Mouse (Mus musculus) lung, embryonic 16.5 days (tissue): ENCODE data around the gene Stim2. TPM values are rescaled to one million over a fixed set of nuclear protein-coding genes. Genes with fewer than 3 reads are reported as not detected.
A peak's percentile ranks its signal among the peaks of the same experiment; 100 is the strongest.

ENCODE experiments used
- ATAC-seq: fragments of 200-750 bp; cut with Nextera tagmentation; 2 replicates; pipeline ENCODE4 v1.8.0; 2017; ENCODE audit warnings: low read depth, mild to moderate bottlenecking, moderate library complexity
- H3K27ac ChIP-seq: fragments of 300-500 bp; sonication (generic); 2 replicates; pipeline ENCODE4 v1.5.1; 2014; ENCODE audit warnings: mild to moderate bottlenecking, control low read depth, low read length
- H3K27me3 ChIP-seq: fragments of 300-500 bp; sonication (generic); 2 replicates; pipeline ENCODE4 v1.6.1; 2014; ENCODE audit warnings: low read depth, low read length, mixed read lengths; ENCODE audit not compliant: control insufficient read depth, insufficient read depth
- H3K36me3 ChIP-seq: fragments of 300-500 bp; sonication (generic); 2 replicates; pipeline ENCODE4 v1.6.1; 2014; ENCODE audit warnings: low read length; ENCODE audit not compliant: control insufficient read depth, insufficient read depth
- H3K4me1 ChIP-seq: fragments of 300-500 bp; sonication (generic); replicated peaks from 2 replicates; pipeline ENCODE4 v1.6.1; 2014; ENCODE audit warnings: low read length, mixed read lengths; ENCODE audit not compliant: control insufficient read depth, insufficient read depth
- H3K4me2 ChIP-seq: fragments of 300-500 bp; sonication (generic); 2 replicates; pipeline ENCODE4 v1.6.1; 2014; ENCODE audit warnings: low read depth, low read length, control low read depth
- H3K4me3 ChIP-seq: fragments of 300-500 bp; sonication (generic); 2 replicates; pipeline ENCODE4 v1.5.1; 2014; ENCODE audit warnings: mild to moderate bottlenecking, low read length, control low read depth
- H3K9ac ChIP-seq: fragments of 300-500 bp; sonication (generic); 2 replicates; pipeline ENCODE4 v1.6.1; 2014; ENCODE audit warnings: low read length, control low read depth
- H3K9me3 ChIP-seq: fragments of 300-500 bp; sonication (generic); 2 replicates; pipeline ENCODE4 v1.6.1; 2016; ENCODE audit warnings: low read length; ENCODE audit not compliant: control insufficient read depth
- WGBS: fragments of 180-500 bp; shearing (Covaris S2); extraction: QIAGEN DNeasy Blood & Tissue Kit; methylation state at CpG from one replicate; pipeline ENCODE4 v1.1.7; 2014; 5-methylcytosine and 5-hydroxymethylcytosine counted together
- polyA plus RNA-seq: library from polyadenylated mRNA; unstranded; fragments of >200 nt; fragmentation: Nextera tagmentation; extraction: Ambion mirVana; gene quantifications from 2 replicates; pipeline ENCODE4 v1.2.1, GENCODE M21; 2015

Gene Stim2
- polyA plus RNA-seq, 1 experiment from 2014 or later = 15.6 TPM

GRCm38 (mm10) chr5:53961830-53962515 lies 36.3 kb upstream of the Stim2 start:
- 45% methylated on average over 12 of the region's 12 CpGs for WGBS
- ATAC-seq = peak; percentile 83
- H3K36me3 ChIP-seq = no peaks in the 10 kb centered on the region
- H3K9ac ChIP-seq = no peak overlapping the region
- H3K9me3 ChIP-seq = no peaks in the 10 kb centered on the region
- H3K4me2 ChIP-seq = no peak overlapping the region
- H3K4me3 ChIP-seq = no peak overlapping the region
- H3K27me3 ChIP-seq = no peaks in the 10 kb centered on the region
- H3K27ac ChIP-seq = peak overlapping the region; percentile 81
- 0 out of 2 replicates have a peak, but pooled peaks cover 7% of the 10 kb centered on the region for H3K4me1 ChIP-seq

GRCm38 (mm10) chr5:53965656-53966055 lies 32.6 kb upstream of the Stim2 start:
- H3K4me3 ChIP-seq = no peak overlapping the region
- ATAC-seq = no peak
- no peaks in the 10 kb centered on the region for H3K9me3 ChIP-seq
- no peak overlapping the region for H3K4me2 ChIP-seq
- no peaks in the 10 kb centered on the region for H3K27me3 ChIP-seq
- WGBS = 73% methylated on average over 5 of the region's 5 CpGs
- H3K36me3 ChIP-seq = no peaks in the 10 kb centered on the region
- no peak overlapping the region for H3K27ac ChIP-seq
- 0 out of 2 replicates have a peak, but pooled peaks cover 5% of the 10 kb centered on the region for H3K4me1 ChIP-seq
- no peak overlapping the region for H3K9ac ChIP-seq

GRCm38 (mm10) chr5:53967560-53967959 lies 30.7 kb upstream of the Stim2 start:
- ATAC-seq = no peak
- H3K36me3 ChIP-seq = no peaks in the 10 kb centered on the region
- 80% methylated on average over 2 of the region's 2 CpGs for WGBS

GRCm38 (mm10) chr5:53970178-53970577 lies 28.1 kb upstream of the Stim2 start:
- H3K27ac ChIP-seq = no peak overlapping the region; the same call in 1 of the 2 replicates
- WGBS = 45% methylated on average over 7 of the region's 7 CpGs

More at GRCm38 (mm10) chr5:53967560-53967959, 30.7 kb upstream of the Stim2 start:
- no peak overlapping the region for H3K4me3 ChIP-seq
- no peaks in the 10 kb centered on the region for H3K4me1 ChIP-seq
- no peaks in the 10 kb centered on the region for H3K9me3 ChIP-seq
- H3K27me3 ChIP-seq = no peaks in the 10 kb centered on the region
- H3K27ac ChIP-seq = no peak overlapping the region
- no peak overlapping the region for H3K4me2 ChIP-seq
- no peak overlapping the region for H3K9ac ChIP-seq

GRCm38 (mm10) chr5:53971201-53971600 lies 27.1 kb upstream of the Stim2 start:
- Histone ChIP-seq H3K4me2 (no peak overlapping the region), H3K27ac (no peak overlapping the region), H3K4me3 (no peak overlapping the region), H3K27me3 (no peaks in the 10 kb centered on the region), H3K9me3 (no peaks in the 10 kb centered on the region), H3K4me1 (no peaks in the 10 kb centered on the region), H3K36me3 (no peaks in the 10 kb centered on the region), H3K9ac (no peak overlapping the region)
- 74% methylated on average over 4 of the region's 4 CpGs for WGBS
- ATAC-seq = peak; percentile 15; the same call in 1 of the 2 replicates

More at GRCm38 (mm10) chr5:53970178-53970577, 28.1 kb upstream of the Stim2 start:
- H3K4me2 ChIP-seq = no peak overlapping the region
- no peak overlapping the region for H3K9ac ChIP-seq
- H3K4me3 ChIP-seq = no peak overlapping the region
- no peaks in the 10 kb centered on the region for H3K36me3 ChIP-seq
- H3K9me3 ChIP-seq = no peaks in the 10 kb centered on the region
- peak; percentile 78 for ATAC-seq
- no peaks in the 10 kb centered on the region for H3K4me1 ChIP-seq
- H3K27me3 ChIP-seq = no peaks in the 10 kb centered on the region

- ATAC-seq = no peak
- no peak overlapping the region for H3K9ac ChIP-seq
- no peaks in the 10 kb centered on the region for H3K4me1 ChIP-seq
- H3K27me3 ChIP-seq = no peaks in the 10 kb centered on the region
- no peak overlapping the region for H3K4me2 ChIP-seq
- no peaks in the 10 kb centered on the region for H3K9me3 ChIP-seq
- H3K36me3 ChIP-seq = no peaks in the 10 kb centered on the region
- WGBS = 88% methylated on average over 4 of the region's 4 CpGs
- H3K27ac ChIP-seq = no peak overlapping the region
- H3K4me3 ChIP-seq = no peak overlapping the region
Observed at GRCm38 (mm10) chr5:53972905-53973304, 25.4 kb upstream of the Stim2 start.

- WGBS = 83% methylated on average over 16 of the region's 16 CpGs
Observed at GRCm38 (mm10) chr5:53976497-53976896, 21.8 kb upstream of the Stim2 start.

GRCm38 (mm10) chr5:53977060-53977459 lies 21.2 kb upstream of the Stim2 start:
- Histone ChIP-seq H3K27me3 (no peaks in the 10 kb centered on the region), H3K27ac (no peak overlapping the region), H3K4me2 (no peak overlapping the region), H3K4me3 (no peak overlapping the region), H3K4me1 (no peaks in the 10 kb centered on the region), H3K9me3 (no peaks in the 10 kb centered on the region), H3K36me3 (no peaks in the 10 kb centered on the region), H3K9ac (no peak overlapping the region)
- WGBS = 85% methylated on average over 8 of the region's 8 CpGs
- no peak for ATAC-seq

More at GRCm38 (mm10) chr5:53976497-53976896, 21.8 kb upstream of the Stim2 start:
- Histone ChIP-seq H3K9ac (no peak overlapping the region), H3K27ac (no peak overlapping the region), H3K36me3 (no peaks in the 10 kb centered on the region), H3K4me2 (no peak overlapping the region), H3K4me3 (no peak overlapping the region), H3K27me3 (no peaks in the 10 kb centered on the region), H3K4me1 (no peaks in the 10 kb centered on the region), H3K9me3 (no peaks in the 10 kb centered on the region)
- ATAC-seq = no peak

GRCm38 (mm10) chr5:53983358-53983757 lies 14.9 kb upstream of the Stim2 start:
- no peak for ATAC-seq
- Histone ChIP-seq H3K4me1 (no peaks in the 10 kb centered on the region), H3K9ac (no peak overlapping the region), H3K9me3 (no peaks in the 10 kb centered on the region), H3K27me3 (no peaks in the 10 kb centered on the region), H3K27ac (no peak overlapping the region), H3K4me3 (no peak overlapping the region), H3K4me2 (no peak overlapping the region), H3K36me3 (no peaks in the 10 kb centered on the region)
- 81% methylated on average over 4 of the region's 4 CpGs for WGBS
